Mouse (Mus musculus) right cerebral cortex, postnatal 36 days (tissue): ENCODE measurements around the gene Zfp513.

Experiments
- DNase-seq, 2 experiments: peaks; one replicate each; pipeline ENCODE4 v3.0.0; 2022; ENCODE audit warnings: low spot score in 2 of 2, mixed read lengths in 1 of 2

The Zfp513 gene

GRCm38 (mm10) chr5:31168630-31169029 lies 33.5 kb downstream of the Zfp513 start:
- no peak for DNase-seq

GRCm38 (mm10) chr5:31164878-31165277 lies 37.2 kb downstream of the Zfp513 start:
- no peak for DNase-seq

- DNase-seq, result no peak
These were observed 39.6 kb downstream of the Zfp513 start for GRCm38 (mm10) chr5:31162462-31162861.

GRCm38 (mm10) chr5:31154152-31154553 lies 48.0 kb downstream of the Zfp513 start, which contains the start of gene Mpv17:
Gene Mpv17 (minus strand): TSS chr5:31154251.
- peak; percentile 76 to 80 for DNase-seq

- no peak for DNase-seq
These were observed 48.5 kb downstream of the Zfp513 start for GRCm38 (mm10) chr5:31153516-31154151.

- DNase-seq, result no peak
These were observed 50.4 kb downstream of the Zfp513 start for GRCm38 (mm10) chr5:31151746-31152145.

GRCm38 (mm10) chr5:31149781-31150180 lies 52.3 kb downstream of the Zfp513 start:
- DNase-seq, result no peak
